Mouse (Mus musculus): ENCODE measurements around the gene Mtrr. TPM values are rescaled to one million over a fixed set of nuclear protein-coding genes. Genes with fewer than 3 reads are reported as not detected.

The Mtrr gene
- polyA plus RNA-seq, 1 experiment from 2014 or later: 13.3 TPM

GRCm38 (mm10) chr13:68597667-68598066, 15.7 kb upstream of the Mtrr start:
- H3K9me3 ChIP-seq (replicated peaks; ENCODE audit: control insufficient read depth, low read length, poor library complexity, severe bottlenecking): no peaks in the 10 kb centered on the region
- H3K4me3 ChIP-seq (ENCODE audit: low read depth, low read length): peak overlapping the region; percentile 39
- peak overlapping the region; percentile 57 for H3K4me2 ChIP-seq (ENCODE audit: low read length)
- no peaks in the 10 kb centered on the region for H3K27me3 ChIP-seq (ENCODE audit: control insufficient read depth, insufficient read depth, low read depth, low read length)
- peak; percentile 27 for ATAC-seq
- peak overlapping the region; percentile 37; the same call in 1 of the 2 replicates for H3K9ac ChIP-seq (ENCODE audit: low read depth, low read length)
- 18% methylated on average over 13 of the region's 13 CpGs for WGBS
- no peak overlapping the region for H3K27ac ChIP-seq (ENCODE audit: low read length)
- 0 out of 2 replicates have a peak, but pooled peaks cover 2% of the 10 kb centered on the region for H3K36me3 ChIP-seq (ENCODE audit: control insufficient read depth, insufficient read depth, low read length)
- H3K4me1 ChIP-seq (ENCODE audit: control insufficient read depth, insufficient read depth, low read length): peaks cover 8% of the 10 kb centered on the region; the same call in 1 of the 2 replicates

GRCm38 (mm10) chr13:68597199-68597598, 15.2 kb upstream of the Mtrr start, which contains the start of gene 1700001L19Rik:
TSS of gene 1700001L19Rik (plus strand) at chr13:68597421.
- WGBS: 4% methylated on average over 9 of the region's 10 CpGs
- H3K27me3 ChIP-seq (ENCODE audit: control insufficient read depth, insufficient read depth, low read depth, low read length): no peaks in the 10 kb centered on the region
- 0 out of 2 replicates have a peak, but pooled peaks cover 5% of the 10 kb centered on the region for H3K36me3 ChIP-seq (ENCODE audit: control insufficient read depth, insufficient read depth, low read length)
- H3K9ac ChIP-seq (ENCODE audit: low read depth, low read length): peak within 1 kb of the TSS; percentile 37; the same call in 1 of the 2 replicates
- H3K4me2 ChIP-seq (ENCODE audit: low read length): peak within 1 kb of the TSS; percentile 57
- peak within 1 kb of the TSS; percentile 39 for H3K4me3 ChIP-seq (ENCODE audit: low read depth, low read length)
- peak; percentile 37 for ATAC-seq
- peaks cover 8% of the 10 kb centered on the region; the same call in 1 of the 2 replicates for H3K4me1 ChIP-seq (ENCODE audit: control insufficient read depth, insufficient read depth, low read length)
- no peaks in the 10 kb centered on the region for H3K9me3 ChIP-seq (replicated peaks; ENCODE audit: control insufficient read depth, low read length, poor library complexity, severe bottlenecking)
- H3K27ac ChIP-seq (ENCODE audit: low read length): no peak within 1 kb of the TSS

- WGBS: 68% methylated on average over 1 of the region's 1 CpGs
- peaks cover 32% of the 10 kb centered on the region for H3K36me3 ChIP-seq (ENCODE audit: control insufficient read depth, insufficient read depth, low read length)
- no peaks in the 10 kb centered on the region for H3K9me3 ChIP-seq (replicated peaks; ENCODE audit: control insufficient read depth, low read length, poor library complexity, severe bottlenecking)
- H3K27me3 ChIP-seq (ENCODE audit: control insufficient read depth, insufficient read depth, low read depth, low read length): no peaks in the 10 kb centered on the region
- H3K4me1 ChIP-seq (ENCODE audit: control insufficient read depth, insufficient read depth, low read length): peaks cover 2% of the 10 kb centered on the region; the same call in 1 of the 2 replicates
- no peak overlapping the region for H3K9ac ChIP-seq (ENCODE audit: low read depth, low read length)
- no peak overlapping the region for H3K4me2 ChIP-seq (ENCODE audit: low read length)
- H3K4me3 ChIP-seq (ENCODE audit: low read depth, low read length): no peak overlapping the region
- no peak overlapping the region for H3K27ac ChIP-seq (ENCODE audit: low read length)
- no peak for ATAC-seq
These were observed 11.8 kb upstream of the Mtrr start for GRCm38 (mm10) chr13:68593797-68594196.

- no peak for ATAC-seq
- Histone ChIP-seq H3K27me3 (ENCODE audit: control insufficient read depth, insufficient read depth, low read depth, low read length) (no peaks in the 10 kb centered on the region), H3K27ac (ENCODE audit: low read length) (no peak overlapping the region), H3K4me3 (ENCODE audit: low read depth, low read length) (no peak overlapping the region), H3K9me3 (replicated peaks; ENCODE audit: control insufficient read depth, low read length, poor library complexity, severe bottlenecking) (no peaks in the 10 kb centered on the region), H3K4me1 (ENCODE audit: control insufficient read depth, insufficient read depth, low read length) (peaks cover 2% of the 10 kb centered on the region), H3K9ac (ENCODE audit: low read depth, low read length) (no peak overlapping the region), H3K4me2 (ENCODE audit: low read length) (no peak overlapping the region), H3K36me3 (ENCODE audit: control insufficient read depth, insufficient read depth, low read length) (peaks cover 60% of the 10 kb centered on the region)
These were observed 6.4 kb upstream of the Mtrr start for GRCm38 (mm10) chr13:68588352-68588751.

GRCm38 (mm10) chr13:68585441-68585840, 3.5 kb upstream of the Mtrr start:
- Histone ChIP-seq H3K9me3 (replicated peaks; ENCODE audit: control insufficient read depth, low read length, poor library complexity, severe bottlenecking) (no peaks in the 10 kb centered on the region), H3K4me3 (ENCODE audit: low read depth, low read length) (no peak overlapping the region), H3K4me2 (ENCODE audit: low read length) (no peak overlapping the region), H3K9ac (ENCODE audit: low read depth, low read length) (no peak overlapping the region), H3K4me1 (ENCODE audit: control insufficient read depth, insufficient read depth, low read length) (peaks cover 19% of the 10 kb centered on the region), H3K36me3 (ENCODE audit: control insufficient read depth, insufficient read depth, low read length) (peaks cover 41% of the 10 kb centered on the region), H3K27ac (ENCODE audit: low read length) (no peak overlapping the region), H3K27me3 (ENCODE audit: control insufficient read depth, insufficient read depth, low read depth, low read length) (no peaks in the 10 kb centered on the region)
- 85% methylated on average over 7 of the region's 7 CpGs for WGBS
- ATAC-seq: no peak

- no peak overlapping the region for H3K4me2 ChIP-seq (ENCODE audit: low read length)
- H3K4me1 ChIP-seq (ENCODE audit: control insufficient read depth, insufficient read depth, low read length): peaks cover 20% of the 10 kb centered on the region
- no peak overlapping the region for H3K27ac ChIP-seq (ENCODE audit: low read length)
- no peak overlapping the region for H3K9ac ChIP-seq (ENCODE audit: low read depth, low read length)
- no peaks in the 10 kb centered on the region for H3K27me3 ChIP-seq (ENCODE audit: control insufficient read depth, insufficient read depth, low read depth, low read length)
- H3K9me3 ChIP-seq (replicated peaks; ENCODE audit: control insufficient read depth, low read length, poor library complexity, severe bottlenecking): no peaks in the 10 kb centered on the region
- peaks cover 29% of the 10 kb centered on the region for H3K36me3 ChIP-seq (ENCODE audit: control insufficient read depth, insufficient read depth, low read length)
- ATAC-seq: no peak
- H3K4me3 ChIP-seq (ENCODE audit: low read depth, low read length): no peak overlapping the region
- 97% methylated on average over 11 of the region's 11 CpGs for WGBS
These were observed 2.0 kb upstream of the Mtrr start for GRCm38 (mm10) chr13:68583961-68584360.

- Histone ChIP-seq H3K27me3 (ENCODE audit: control insufficient read depth, insufficient read depth, low read depth, low read length) (no peaks in the 10 kb centered on the region), H3K27ac (ENCODE audit: low read length) (peak overlapping the region; percentile 80), H3K9ac (ENCODE audit: low read depth, low read length) (peak overlapping the region; percentile 81), H3K36me3 (ENCODE audit: control insufficient read depth, insufficient read depth, low read length) (peaks cover 16% of the 10 kb centered on the region), H3K4me2 (ENCODE audit: low read length) (peak overlapping the region; percentile 97), H3K4me1 (ENCODE audit: control insufficient read depth, insufficient read depth, low read length) (peaks cover 20% of the 10 kb centered on the region), H3K4me3 (ENCODE audit: low read depth, low read length) (peak overlapping the region; percentile 86), H3K9me3 (replicated peaks; ENCODE audit: control insufficient read depth, low read length, poor library complexity, severe bottlenecking) (no peaks in the 10 kb centered on the region)
- ATAC-seq: peak; percentile 34
- 0% methylated on average over 11 of the region's 11 CpGs for WGBS
These were observed 500 bp upstream of the Mtrr start for GRCm38 (mm10) chr13:68582517-68582780.

- Histone ChIP-seq H3K4me1 (ENCODE audit: control insufficient read depth, insufficient read depth, low read length) (peaks cover 20% of the 10 kb centered on the region), H3K9ac (ENCODE audit: low read depth, low read length) (peak overlapping the region; percentile 81), H3K4me3 (ENCODE audit: low read depth, low read length) (peak overlapping the region; percentile 86), H3K4me2 (ENCODE audit: low read length) (peak overlapping the region; percentile 85), H3K36me3 (ENCODE audit: control insufficient read depth, insufficient read depth, low read length) (peaks cover 10% of the 10 kb centered on the region; the same call in 1 of the 2 replicates), H3K27ac (ENCODE audit: low read length) (peak overlapping the region; percentile 68; the same call in 1 of the 2 replicates), H3K27me3 (ENCODE audit: control insufficient read depth, insufficient read depth, low read depth, low read length) (no peaks in the 10 kb centered on the region), H3K9me3 (replicated peaks; ENCODE audit: control insufficient read depth, low read length, poor library complexity, severe bottlenecking) (no peaks in the 10 kb centered on the region)
- 0 out of 2 replicates have a peak, but pooled peaks have one; percentile 0 for ATAC-seq
- 30% methylated on average over 14 of the region's 14 CpGs for WGBS
These were observed 736 bp downstream of the Mtrr start for GRCm38 (mm10) chr13:68581086-68581740.

GRCm38 (mm10) chr13:68577945-68578344, 4.0 kb downstream of the Mtrr start:
- WGBS: 92% methylated on average over 7 of the region's 7 CpGs

More at GRCm38 (mm10) chr13:68577945-68578344, 4.0 kb downstream of the Mtrr start:
- H3K4me2 ChIP-seq (ENCODE audit: low read length): no peak overlapping the region
- H3K36me3 ChIP-seq (ENCODE audit: control insufficient read depth, insufficient read depth, low read length): no peaks in the 10 kb centered on the region
- peaks cover 15% of the 10 kb centered on the region for H3K4me1 ChIP-seq (ENCODE audit: control insufficient read depth, insufficient read depth, low read length)
- no peak overlapping the region for H3K4me3 ChIP-seq (ENCODE audit: low read depth, low read length)
- no peak for ATAC-seq
- no peak overlapping the region for H3K9ac ChIP-seq (ENCODE audit: low read depth, low read length)
- H3K9me3 ChIP-seq (replicated peaks; ENCODE audit: control insufficient read depth, low read length, poor library complexity, severe bottlenecking): no peaks in the 10 kb centered on the region
- no peak overlapping the region for H3K27ac ChIP-seq (ENCODE audit: low read length)
- no peaks in the 10 kb centered on the region for H3K27me3 ChIP-seq (ENCODE audit: control insufficient read depth, insufficient read depth, low read depth, low read length)

Data from midbrain, embryonic 16.5 days (tissue).